Mouse (Mus musculus) MEL (cell line): ENCODE results near the gene Cox4i1. TPM values are rescaled to one million over a fixed set of nuclear protein-coding genes. Genes with fewer than 3 reads are reported as not detected.

Source experiments
- DNase-seq: peaks from one replicate; pipeline ENCODE4 v3.0.0; 2011; ENCODE audit warnings: low read depth, low spot score
- H3K27ac ChIP-seq: 2 replicates; pipeline ENCODE4 v1.5.1; 2012; ENCODE audit warnings: low read depth, mild to moderate bottlenecking, control low read depth, low read length, moderate library complexity; ENCODE audit not compliant: control insufficient read depth
- H3K27me3 ChIP-seq, 2 experiments: fragments of 150-350 bp in 1 of 2; sonication (generic) in 1 of 2; 2 replicates each; pipeline ENCODE4 v1.6.1; 2012; ENCODE audit warnings: low read length in 2 of 2, mild to moderate bottlenecking in 2 of 2, improper control_type of control experiment in 1 of 2, moderate library complexity in 1 of 2; ENCODE audit not compliant: insufficient read depth in 2 of 2, control insufficient read depth in 1 of 2
- H3K36me3 ChIP-seq, 2 experiments: 2 replicates each; pipeline ENCODE4 v1.6.1; 2012 to 2014; ENCODE audit warnings: low read length in 2 of 2, improper control_type of control experiment in 1 of 2, inconsistent platforms in 1 of 2, mild to moderate bottlenecking in 1 of 2; ENCODE audit not compliant: insufficient read depth in 2 of 2, control insufficient read depth in 1 of 2
- H3K4me1 ChIP-seq, 2 experiments: fragments of 150-350 bp in 1 of 2; sonication (generic) in 1 of 2; 2 replicates each; pipeline ENCODE4 v1.6.1; 2012; ENCODE audit warnings: low read length in 2 of 2, improper control_type of control experiment in 1 of 2, mild to moderate bottlenecking in 1 of 2; ENCODE audit not compliant: insufficient read depth in 2 of 2, control insufficient read depth in 1 of 2
- H3K4me3 ChIP-seq, 2 experiments: fragments of 150-350 bp in 1 of 2; sonication (generic) in 1 of 2; 2 replicates each; pipeline ENCODE4 v1.5.1; 2012; ENCODE audit warnings: low read depth in 2 of 2, low read length in 2 of 2, mild to moderate bottlenecking in 2 of 2, moderate library complexity in 2 of 2, control low read depth in 1 of 2, improper control_type of control experiment in 1 of 2; ENCODE audit not compliant: control insufficient read depth in 1 of 2, insufficient read depth in 1 of 2
- H3K79me2 ChIP-seq: 2 replicates; pipeline ENCODE4 v1.6.1; 2012; ENCODE audit warnings: mild to moderate bottlenecking, low read length, moderate library complexity; ENCODE audit not compliant: control insufficient read depth, poor library complexity, insufficient read depth
- H3K9ac ChIP-seq: 2 replicates; pipeline ENCODE4 v1.6.1; 2012; ENCODE audit warnings: low read depth, mild to moderate bottlenecking, control low read depth, low read length, moderate library complexity; ENCODE audit not compliant: control insufficient read depth, poor library complexity, severe bottlenecking
- H3K9me3 ChIP-seq: fragments of 150-350 bp; sonication (generic); replicated peaks from 2 replicates; pipeline ENCODE4 v1.6.1; 2012; ENCODE audit warnings: mild to moderate bottlenecking, low read length, improper control_type of control experiment, moderate library complexity; ENCODE audit not compliant: insufficient read depth
- BHLHE40 ChIP-seq: IDR thresholded peaks from 2 replicates; pipeline ENCODE4 v1.6.1; 2012; ENCODE audit warnings: low read depth, mild to moderate bottlenecking, inconsistent platforms, low read length, improper control_type of control experiment, borderline replicate concordance
- CHD1 ChIP-seq: IDR thresholded peaks from 2 replicates; pipeline ENCODE4 v1.6.1; 2012; ENCODE audit warnings: low read depth, mild to moderate bottlenecking, inconsistent platforms, low read length, improper control_type of control experiment
- E2F4 ChIP-seq: IDR thresholded peaks from 2 replicates; pipeline ENCODE4 v1.6.1; 2011; ENCODE audit warnings: low read depth, low read length, improper control_type of control experiment, borderline replicate concordance
- GABPA ChIP-seq: IDR thresholded peaks from 2 replicates; pipeline ENCODE4 v1.6.1; 2012; ENCODE audit warnings: low read depth, mild to moderate bottlenecking, inconsistent platforms, low read length, improper control_type of control experiment, moderate library complexity
- GATA1 ChIP-seq: IDR thresholded peaks from 2 replicates; pipeline ENCODE4 v1.6.1; 2011; ENCODE audit warnings: low read depth, low read length, improper control_type of control experiment
- HCFC1 ChIP-seq: IDR thresholded peaks from 2 replicates; pipeline ENCODE4 v1.6.1; 2012; ENCODE audit warnings: low read depth, mild to moderate bottlenecking, inconsistent platforms, low read length, improper control_type of control experiment, moderate library complexity
- JUND ChIP-seq: IDR thresholded peaks from 2 replicates; pipeline ENCODE4 v1.6.1; 2011; ENCODE audit warnings: low read depth, mild to moderate bottlenecking, improper control_type of control experiment, low read length
- KAT2A ChIP-seq: conservative IDR thresholded peaks from 2 replicates; pipeline ENCODE4 v1.6.1; 2012; ENCODE audit warnings: low read depth, low read length, improper control_type of control experiment, inconsistent platforms
- MAZ ChIP-seq: IDR thresholded peaks from 2 replicates; pipeline ENCODE4 v1.6.1; 2012; ENCODE audit warnings: low read depth, mild to moderate bottlenecking, inconsistent platforms, low read length, improper control_type of control experiment
- MYB ChIP-seq: IDR thresholded peaks from 2 replicates; pipeline ENCODE4 v1.6.1; 2011; ENCODE audit warnings: mild to moderate bottlenecking, low read depth, low read length, improper control_type of control experiment
- MYC ChIP-seq: IDR thresholded peaks from 2 replicates; pipeline ENCODE4 v1.6.1; 2011; ENCODE audit warnings: low read depth, mild to moderate bottlenecking, low read length, improper control_type of control experiment, moderate library complexity
- POLR2A ChIP-seq, 2 experiments: IDR thresholded peaks; 2 replicates each; pipeline ENCODE4 v1.6.1; 2011 to 2012; ENCODE audit warnings: low read length in 2 of 2, mild to moderate bottlenecking in 2 of 2, control low read depth in 1 of 2, improper control_type of control experiment in 1 of 2, low read depth in 1 of 2, moderate library complexity in 1 of 2; ENCODE audit not compliant: control insufficient read depth in 1 of 2, insufficient read depth in 1 of 2, poor library complexity in 1 of 2
- POLR2AphosphoS5 ChIP-seq: IDR thresholded peaks from 2 replicates; pipeline ENCODE4 v1.6.1; 2012; ENCODE audit warnings: low read depth, borderline replicate concordance, mild to moderate bottlenecking, inconsistent platforms, low read length, moderate library complexity, mixed read lengths
- RAD21 ChIP-seq: IDR thresholded peaks from 2 replicates; pipeline ENCODE4 v1.6.1; 2011; ENCODE audit warnings: mild to moderate bottlenecking, low read depth, low read length, improper control_type of control experiment
- SMC3 ChIP-seq: IDR thresholded peaks from 2 replicates; pipeline ENCODE4 v1.6.1; 2011; ENCODE audit warnings: low read depth, low read length, improper control_type of control experiment
- TBP ChIP-seq: IDR thresholded peaks from 2 replicates; pipeline ENCODE4 v1.8.0; 2011; ENCODE audit warnings: low read depth, low read length, improper control_type of control experiment
- UBTF ChIP-seq: IDR thresholded peaks from 2 replicates; pipeline ENCODE4 v1.6.1; 2012; ENCODE audit warnings: low read depth, mild to moderate bottlenecking, inconsistent platforms, low read length, improper control_type of control experiment, moderate library complexity, borderline replicate concordance; ENCODE audit not compliant: insufficient read depth
- USF1 ChIP-seq: IDR thresholded peaks from 2 replicates; pipeline ENCODE4 v1.6.1; 2014; ENCODE audit warnings: low read depth, mild to moderate bottlenecking, inconsistent platforms, low read length, improper control_type of control experiment, moderate library complexity
- ZC3H11A ChIP-seq: IDR thresholded peaks from 2 replicates; pipeline ENCODE4 v1.6.1; 2012; ENCODE audit warnings: low read depth, mild to moderate bottlenecking, inconsistent platforms, low read length, improper control_type of control experiment
- ZKSCAN1 ChIP-seq: IDR thresholded peaks from 2 replicates; pipeline ENCODE4 v1.6.1; 2012; ENCODE audit warnings: low read depth, mild to moderate bottlenecking, inconsistent platforms, low read length, improper control_type of control experiment, moderate library complexity
- ZMIZ1 ChIP-seq: IDR thresholded peaks from 2 replicates; pipeline ENCODE4 v1.6.1; 2012; ENCODE audit warnings: low read depth, mild to moderate bottlenecking, inconsistent platforms, low read length, improper control_type of control experiment, moderate library complexity
- ZNF384 ChIP-seq: IDR thresholded peaks from 2 replicates; pipeline ENCODE4 v1.6.1; 2012; ENCODE audit warnings: low read depth, mild to moderate bottlenecking, inconsistent platforms, low read length, improper control_type of control experiment
- polyA plus RNA-seq, 2 experiments: library from polyadenylated mRNA; stranded (reverse) in 1 of 2; unstranded in 1 of 2; fragments of >175 nt in 1 of 2; fragments of >200 nt in 1 of 2; gene quantifications; 2 replicates each; pipeline versions ENCODE4 v1.2.1 to v1.2.4; 2012; ENCODE audit warnings: low replicate concordance in 2 of 2, low read depth in 1 of 2; ENCODE audit not compliant: insufficient read length in 2 of 2, insufficient read depth in 1 of 2, missing spikeins in 1 of 2
- total RNA-seq: library from RNA; depleted of rRNA; stranded (reverse); fragments of 300-350 nt; gene quantifications from 2 replicates; pipeline ENCODE4 v1.2.3, GENCODE M21; 2012

Cox4i1 gene
- total and polyA plus RNA-seq, 3 experiments = 1,011 to 2,173 (median 1,431) TPM

GRCm38 (mm10) chr8:120623608-120624007 lies 44.4 kb upstream of the Cox4i1 start:
- no peak for TF ChIP-seq UBTF
- no peak for TF ChIP-seq TBP
- TF ChIP-seq ZKSCAN1 = no peak
- TF ChIP-seq MYB = no peak
- no peak for TF ChIP-seq POLR2AphosphoS5
- H3K9ac ChIP-seq = no peak overlapping the region
- H3K79me2 ChIP-seq = no peaks in the 10 kb centered on the region
- peaks cover 0 to 2% of the 10 kb centered on the region in 2 experiments; a peak in 1 of 4 replicates for H3K36me3 ChIP-seq
- no peak overlapping the region for H3K4me3 ChIP-seq
- DNase-seq = no peak
- H3K27me3 ChIP-seq = no peaks in the 10 kb centered on the region
- H3K9me3 ChIP-seq = no peaks in the 10 kb centered on the region
- no peaks in the 10 kb centered on the region for H3K4me1 ChIP-seq
- no peak overlapping the region for H3K27ac ChIP-seq

GRCm38 (mm10) chr8:120626461-120626860 lies 41.6 kb upstream of the Cox4i1 start:
- Histone ChIP-seq H3K27me3 (no peaks in the 10 kb centered on the region), H3K4me1 (no peaks in the 10 kb centered on the region), H3K79me2 (no peaks in the 10 kb centered on the region)
- no peak for TF ChIP-seq HCFC1
- no peak for TF ChIP-seq POLR2AphosphoS5
- no peak for TF ChIP-seq MYC
- no peak for TF ChIP-seq CHD1
- TF ChIP-seq ZNF384 = no peak
- no peak for TF ChIP-seq RAD21
- no peak for TF ChIP-seq JUND
- no peak for TF ChIP-seq MYB
- no peak for TF ChIP-seq GATA1
- TF ChIP-seq MAZ = no peak
- no peak for TF ChIP-seq GABPA
- TF ChIP-seq POLR2A (IDR thresholded peaks at IDR 0.05; ENCODE audit: control insufficient read depth in 1 of 2, insufficient read depth in 1 of 2, low read depth in 1 of 2, low read length in 2 of 2, poor library complexity in 1 of 2) = no peak
- TF ChIP-seq KAT2A = no peak
- TF ChIP-seq E2F4 = no peak
- no peak for TF ChIP-seq SMC3
- no peak for TF ChIP-seq BHLHE40
- no peak for TF ChIP-seq USF1
- no peak for TF ChIP-seq ZMIZ1
- TF ChIP-seq ZC3H11A = no peak
- TF ChIP-seq, all 39 proteins: peak for 0
- no peaks in the 10 kb centered on the region for H3K9me3 ChIP-seq
- H3K4me3 ChIP-seq = no peak overlapping the region
- DNase-seq = no peak
- peaks cover 0 to 2% of the 10 kb centered on the region in 2 experiments; a peak in 1 of 4 replicates for H3K36me3 ChIP-seq
- H3K27ac ChIP-seq = no peak overlapping the region
- no peak overlapping the region for H3K9ac ChIP-seq
